Mouse (Mus musculus): ENCODE measurements around the gene Mgll. TPM values are rescaled to one million over a fixed set of nuclear protein-coding genes. Genes with fewer than 3 reads are reported as not detected.
A peak's percentile ranks its signal among the peaks of the same experiment; 100 is the strongest.

Gene Mgll
- polyA plus RNA-seq, 1 experiment, result 57.9 TPM

DNA sequence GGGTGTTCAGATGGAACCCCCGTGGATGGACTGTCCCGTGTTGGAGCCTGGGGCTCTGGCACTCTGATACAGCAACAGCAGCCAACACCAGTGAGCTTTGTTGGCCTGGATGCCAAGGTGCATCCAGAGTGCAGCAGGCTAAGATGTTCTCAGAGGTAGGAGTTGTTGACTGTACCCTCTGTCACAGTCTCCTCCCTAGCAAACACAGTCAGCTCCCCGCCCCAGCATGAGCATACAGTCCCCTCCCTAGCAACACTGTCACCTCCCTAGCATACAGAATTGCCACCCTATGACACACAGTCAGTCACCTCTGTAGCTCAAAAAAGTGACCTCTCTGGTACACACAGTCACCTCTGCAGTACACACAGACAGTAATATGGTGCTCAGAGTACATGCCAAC lies 92.7 kb downstream of the Mgll start:
- Histone ChIP-seq H3K27ac (ENCODE audit: control insufficient read depth, insufficient read depth, low read depth, low read length, poor library complexity) (no peak overlapping the region), H3K4me1 (ENCODE audit: control insufficient read depth, insufficient read depth, low read length) (peaks cover 5% of the 10 kb centered on the region; the same call in 1 of the 2 replicates), H3K4me3 (replicated peaks; ENCODE audit: control insufficient read depth, low read depth, low read length) (no peak overlapping the region)
- no peak for TF ChIP-seq CTCF (IDR thresholded peaks at IDR 0.05; ENCODE audit: control insufficient read depth, insufficient read depth, low read length)
- TF ChIP-seq POLR2A (IDR thresholded peaks at IDR 0.05; ENCODE audit: borderline replicate concordance, control insufficient read depth, low read depth, low read length), result no peak
- 88% methylated on average over 3 of the region's 3 CpGs for whole genome bisulfite sequencing

DNA sequence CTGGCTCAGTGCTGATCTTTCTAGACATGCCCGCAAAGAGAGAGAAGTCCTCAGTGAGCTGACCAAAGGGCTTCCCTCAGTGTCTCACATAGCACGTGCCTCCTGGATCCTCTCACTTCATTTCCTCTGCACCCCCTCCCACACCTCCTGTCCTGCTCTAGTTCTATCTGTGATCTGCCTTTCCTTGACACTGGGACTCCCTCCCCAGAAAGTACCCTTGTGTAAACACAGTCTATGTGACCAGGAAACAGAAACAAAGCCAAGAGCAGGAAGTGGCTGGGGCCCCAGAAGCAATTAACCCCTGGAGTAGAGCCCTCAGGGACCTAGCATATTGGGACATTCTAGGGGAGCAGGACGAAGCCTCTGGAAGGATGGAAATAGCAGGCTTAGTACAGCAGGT lies 96.6 kb downstream of the Mgll start:
- H3K4me3 ChIP-seq (replicated peaks; ENCODE audit: control insufficient read depth, low read depth, low read length), result no peak overlapping the region
- WGBS, result 22% methylated on average over 3 of the region's 3 CpGs
- no peak for TF ChIP-seq POLR2A (IDR thresholded peaks at IDR 0.05; ENCODE audit: borderline replicate concordance, control insufficient read depth, low read depth, low read length)
- no peak for TF ChIP-seq CTCF (IDR thresholded peaks at IDR 0.05; ENCODE audit: control insufficient read depth, insufficient read depth, low read length)
- H3K4me1 ChIP-seq (ENCODE audit: control insufficient read depth, insufficient read depth, low read length), result peaks cover 5% of the 10 kb centered on the region; the same call in 1 of the 2 replicates
- H3K27ac ChIP-seq (ENCODE audit: control insufficient read depth, insufficient read depth, low read depth, low read length, poor library complexity), result no peak overlapping the region

- Histone ChIP-seq H3K4me3 (replicated peaks; ENCODE audit: control insufficient read depth, low read depth, low read length) (no peak overlapping the region), H3K27ac (ENCODE audit: control insufficient read depth, insufficient read depth, low read depth, low read length, poor library complexity) (no peak overlapping the region), H3K4me1 (ENCODE audit: control insufficient read depth, insufficient read depth, low read length) (peaks cover 5% of the 10 kb centered on the region; the same call in 1 of the 2 replicates)
- WGBS, result 80% methylated on average over 6 of the region's 6 CpGs
- TF ChIP-seq POLR2A (IDR thresholded peaks at IDR 0.05; ENCODE audit: borderline replicate concordance, control insufficient read depth, low read depth, low read length), result no peak
- no peak for TF ChIP-seq CTCF (IDR thresholded peaks at IDR 0.05; ENCODE audit: control insufficient read depth, insufficient read depth, low read length)
These were observed 97.1 kb downstream of the Mgll start for GRCm38 (mm10) chr6:88821294-88821693.

DNA sequence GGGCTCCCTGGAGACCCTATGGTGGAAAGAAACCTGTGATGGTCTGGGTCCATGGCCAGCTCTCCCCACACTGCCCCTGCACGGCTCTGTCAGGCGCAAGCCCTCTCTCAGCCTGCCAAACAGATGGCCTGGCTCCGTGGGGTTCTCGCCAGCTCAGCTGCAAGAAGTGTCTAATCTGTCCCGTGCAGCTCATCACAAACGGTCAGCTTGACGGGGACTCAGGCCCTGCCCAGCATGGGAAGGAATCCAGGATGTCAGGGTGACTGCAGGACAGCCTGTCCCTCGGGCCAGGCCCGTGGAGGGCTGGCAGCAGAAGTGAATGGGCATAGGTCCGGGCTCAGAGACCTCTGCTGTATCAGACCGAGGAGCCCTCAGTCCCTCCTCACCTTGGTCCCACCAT lies 97.7 kb downstream of the Mgll start:
- Histone ChIP-seq H3K4me1 (ENCODE audit: control insufficient read depth, insufficient read depth, low read length) (peaks cover 5% of the 10 kb centered on the region; the same call in 1 of the 2 replicates), H3K27ac (ENCODE audit: control insufficient read depth, insufficient read depth, low read depth, low read length, poor library complexity) (no peak overlapping the region), H3K4me3 (replicated peaks; ENCODE audit: control insufficient read depth, low read depth, low read length) (no peak overlapping the region)
- WGBS, result 78% methylated on average over 11 of the region's 11 CpGs
- no peak for TF ChIP-seq CTCF (IDR thresholded peaks at IDR 0.05; ENCODE audit: control insufficient read depth, insufficient read depth, low read length)
- no peak for TF ChIP-seq POLR2A (IDR thresholded peaks at IDR 0.05; ENCODE audit: borderline replicate concordance, control insufficient read depth, low read depth, low read length)

- WGBS, result 83% methylated on average over 7 of the region's 7 CpGs
- TF ChIP-seq POLR2A (IDR thresholded peaks at IDR 0.05; ENCODE audit: borderline replicate concordance, control insufficient read depth, low read depth, low read length), result no peak
- peaks cover 9% of the 10 kb centered on the region for H3K4me1 ChIP-seq (ENCODE audit: control insufficient read depth, insufficient read depth, low read length)
- no peak overlapping the region for H3K27ac ChIP-seq (ENCODE audit: control insufficient read depth, insufficient read depth, low read depth, low read length, poor library complexity)
- no peak overlapping the region for H3K4me3 ChIP-seq (replicated peaks; ENCODE audit: control insufficient read depth, low read depth, low read length)
These were observed 100.0 kb downstream of the Mgll start for GRCm38 (mm10) chr6:88824183-88824582.

DNA sequence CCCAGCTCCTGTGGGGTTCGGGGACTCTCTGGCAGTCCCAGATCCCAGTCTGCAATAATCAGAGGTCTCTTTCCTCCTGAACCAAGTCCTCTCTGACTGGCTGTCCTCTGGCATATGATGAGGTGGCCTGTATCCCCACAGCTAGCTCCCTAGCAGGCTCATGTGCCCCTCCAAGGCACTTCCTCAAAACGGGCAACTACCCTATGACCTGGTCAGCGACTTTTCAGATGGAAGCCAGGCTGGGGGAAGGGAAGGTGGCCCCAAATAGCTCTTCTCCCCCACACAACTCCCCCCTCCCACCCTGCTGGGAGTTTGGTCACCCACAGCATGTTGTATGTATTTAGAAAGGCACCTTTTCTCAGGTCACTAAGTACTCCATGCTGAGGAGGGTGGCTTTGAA lies 101.9 kb downstream of the Mgll start:
- H3K4me3 ChIP-seq (replicated peaks; ENCODE audit: control insufficient read depth, low read depth, low read length), result no peak overlapping the region
- H3K27ac ChIP-seq (ENCODE audit: control insufficient read depth, insufficient read depth, low read depth, low read length, poor library complexity), result no peak overlapping the region
- WGBS, result 31% methylated on average over 3 of the region's 3 CpGs
- peaks cover 9% of the 10 kb centered on the region for H3K4me1 ChIP-seq (ENCODE audit: control insufficient read depth, insufficient read depth, low read length)
- no peak for TF ChIP-seq CTCF (IDR thresholded peaks at IDR 0.05; ENCODE audit: control insufficient read depth, insufficient read depth, low read length)
- no peak for TF ChIP-seq POLR2A (IDR thresholded peaks at IDR 0.05; ENCODE audit: borderline replicate concordance, control insufficient read depth, low read depth, low read length)

DNA sequence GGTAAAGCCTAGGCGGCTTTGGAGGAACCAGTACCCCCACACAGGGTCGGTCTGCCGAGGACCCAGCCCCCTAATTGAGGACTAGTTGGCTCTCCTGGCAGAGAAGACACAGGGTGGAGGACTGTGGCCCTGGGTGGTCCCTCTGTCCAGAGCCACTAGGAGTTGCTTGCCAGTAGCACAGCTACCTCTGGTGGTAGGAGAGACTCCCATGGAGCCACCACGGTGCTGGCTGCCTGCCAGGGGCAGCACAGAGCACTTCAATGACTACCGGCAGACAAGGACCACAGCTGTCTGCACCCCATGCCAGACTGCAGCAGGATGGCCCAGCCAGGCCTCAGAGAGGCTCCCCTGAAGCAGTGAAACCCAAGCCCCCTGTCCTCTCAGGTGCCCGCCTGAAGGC lies 102.3 kb downstream of the Mgll start:
- 45% methylated on average over 6 of the region's 6 CpGs for WGBS
- peak overlapping the region; percentile 19; the same call in 1 of the 2 replicates for H3K27ac ChIP-seq (ENCODE audit: control insufficient read depth, insufficient read depth, low read depth, low read length, poor library complexity)
- no peak overlapping the region for H3K4me3 ChIP-seq (replicated peaks; ENCODE audit: control insufficient read depth, low read depth, low read length)
- TF ChIP-seq CTCF (IDR thresholded peaks at IDR 0.05; ENCODE audit: control insufficient read depth, insufficient read depth, low read length) (peak; percentile 24; the same call in 1 of the 2 replicates), POLR2A (IDR thresholded peaks at IDR 0.05; ENCODE audit: borderline replicate concordance, control insufficient read depth, low read depth, low read length) (no peak)
- H3K4me1 ChIP-seq (ENCODE audit: control insufficient read depth, insufficient read depth, low read length), result peaks cover 8% of the 10 kb centered on the region

- 84% methylated on average over 3 of the region's 3 CpGs for WGBS
- Histone ChIP-seq H3K4me3 (replicated peaks; ENCODE audit: control insufficient read depth, low read depth, low read length) (no peak overlapping the region), H3K4me1 (ENCODE audit: control insufficient read depth, insufficient read depth, low read length) (peaks cover 8% of the 10 kb centered on the region), H3K27ac (ENCODE audit: control insufficient read depth, insufficient read depth, low read depth, low read length, poor library complexity) (peak overlapping the region; percentile 19; the same call in 1 of the 2 replicates)
- no peak for TF ChIP-seq POLR2A (IDR thresholded peaks at IDR 0.05; ENCODE audit: borderline replicate concordance, control insufficient read depth, low read depth, low read length)
- TF ChIP-seq CTCF (IDR thresholded peaks at IDR 0.05; ENCODE audit: control insufficient read depth, insufficient read depth, low read length), result no peak
These were observed 102.8 kb downstream of the Mgll start for GRCm38 (mm10) chr6:88826965-88827364.
